11 mouse cellular contexts compared by ENCODE assay signal in genomic region chr12:75668221-75668620, GRCm38 (mm10). TPM values are rescaled to one million over a fixed set of nuclear protein-coding genes. Genes with fewer than 3 reads are reported as not detected.
DNase-seq lines count a peak whose midpoint lies in the region; ATAC-seq and TF ChIP-seq lines count a peak whose summit lies in the region.
"Had no signal": no experiment of that assay in that cellular context is flagged by ENCODE, and none has a peak within 500 bp of the region (broad histone marks: within the 10 kb centered on the region; RNA-seq: fewer than 3 reads in every experiment).

No protein-coding gene starts in this region.

- peak overlapping the region; percentile 82; the same call in 1 of the 2 replicates for H3K4me2 ChIP-seq in heart, embryonic 15.5 days
- H3K4me2 ChIP-seq in midbrain, embryonic 12.5 days (replicated peaks) = peak overlapping the region; percentile 86; the same call in 1 of the 2 replicates
- no peak overlapping the region for H3K4me2 ChIP-seq in midbrain, postnatal 0 days (ENCODE audit: low read depth, low read length, poor library complexity, severe bottlenecking)
- H3K4me2 ChIP-seq in forebrain, embryonic 15.5 days (replicated peaks) = peak overlapping the region; percentile 84; the same call in 1 of the 2 replicates
- H3K4me2 ChIP-seq in neural tube, embryonic 13.5 days = peak overlapping the region; percentile 87

- no peak overlapping the region for H3K4me3 ChIP-seq in heart, embryonic 15.5 days
- H3K4me3 ChIP-seq in midbrain, embryonic 12.5 days = no peak overlapping the region
- H3K4me3 ChIP-seq in midbrain, postnatal 0 days (ENCODE audit: low read depth, low read length) = no peak overlapping the region
- H3K4me3 ChIP-seq in forebrain, embryonic 15.5 days = 0 out of 2 replicates have a peak overlapping the region, but pooled peaks have one; percentile 66
- no peak overlapping the region for H3K4me3 ChIP-seq in neural tube, embryonic 13.5 days

- no peak for DNase-seq in heart, postnatal 10 days
- DNase-seq in midbrain, postnatal 0 days (ENCODE audit: low spot score) = no peak
- no peak for DNase-seq in thymus, postnatal 14 days
- DNase-seq in thymus, postnatal 4 days = no peak
- DNase-seq: adrenal gland, postnatal 36 days; right cerebral cortex, postnatal 14 days; thymus, postnatal 25 days had no signal

- peaks cover 10% of the 10 kb centered on the region for H3K4me1 ChIP-seq in heart, embryonic 15.5 days (replicated peaks)
- peaks cover 19% of the 10 kb centered on the region for H3K4me1 ChIP-seq in midbrain, embryonic 12.5 days
- peaks cover 8% of the 10 kb centered on the region; the same call in 1 of the 2 replicates for H3K4me1 ChIP-seq in midbrain, postnatal 0 days (ENCODE audit: insufficient read depth, low read length)
- peaks cover 19% of the 10 kb centered on the region for H3K4me1 ChIP-seq in forebrain, embryonic 15.5 days
- peaks cover 21% of the 10 kb centered on the region for H3K4me1 ChIP-seq in neural tube, embryonic 13.5 days (replicated peaks)

- no peaks in the 10 kb centered on the region for H3K9me3 ChIP-seq in heart, embryonic 15.5 days (replicated peaks)
- H3K9me3 ChIP-seq in midbrain, embryonic 12.5 days = no peaks in the 10 kb centered on the region
- no peaks in the 10 kb centered on the region for H3K9me3 ChIP-seq in midbrain, postnatal 0 days (ENCODE audit: low read length)
- H3K9me3 ChIP-seq in forebrain, embryonic 15.5 days = no peaks in the 10 kb centered on the region
- H3K9me3 ChIP-seq in neural tube, embryonic 13.5 days = no peaks in the 10 kb centered on the region

- no peak for ATAC-seq in heart, embryonic 15.5 days (replicated peaks; ENCODE audit: insufficient number of reproducible peaks, insufficient read depth, low FRiP score, low read depth)
- no peak for ATAC-seq in midbrain, embryonic 12.5 days (ENCODE audit: low FRiP score, low read depth)
- ATAC-seq in midbrain, postnatal 0 days (ENCODE audit: low FRiP score) = no peak
- ATAC-seq in forebrain, embryonic 15.5 days (replicated peaks) = no peak
- no peak for ATAC-seq in neural tube, embryonic 13.5 days (ENCODE audit: low read depth)

- H3K36me3 ChIP-seq in heart, embryonic 15.5 days = no peaks in the 10 kb centered on the region
- H3K36me3 ChIP-seq in midbrain, embryonic 12.5 days = no peaks in the 10 kb centered on the region
- no peaks in the 10 kb centered on the region for H3K36me3 ChIP-seq in midbrain, postnatal 0 days (ENCODE audit: insufficient read depth, low read length)
- no peaks in the 10 kb centered on the region for H3K36me3 ChIP-seq in forebrain, embryonic 15.5 days
- no peaks in the 10 kb centered on the region for H3K36me3 ChIP-seq in neural tube, embryonic 13.5 days

- no peak for TF ChIP-seq CTCF in midbrain, postnatal 0 days (IDR thresholded peaks at IDR 0.05)

- WGBS in heart, embryonic 15.5 days = 90% methylated on average over 2 of the region's 2 CpGs
- 89% methylated on average over 2 of the region's 2 CpGs for WGBS in midbrain, embryonic 12.5 days
- 96% methylated on average over 2 of the region's 2 CpGs for WGBS in midbrain, postnatal 0 days
- WGBS in forebrain, embryonic 15.5 days = 93% methylated on average over 2 of the region's 2 CpGs
- 91% methylated on average over 2 of the region's 2 CpGs for WGBS in neural tube, embryonic 13.5 days

- no peak overlapping the region for H3K9ac ChIP-seq in heart, embryonic 15.5 days
- H3K9ac ChIP-seq in midbrain, embryonic 12.5 days (replicated peaks) = no peak overlapping the region
- no peak overlapping the region for H3K9ac ChIP-seq in midbrain, postnatal 0 days (replicated peaks; ENCODE audit: low read length, poor library complexity, severe bottlenecking)
- H3K9ac ChIP-seq in forebrain, embryonic 15.5 days (replicated peaks) = no peak overlapping the region
- no peak overlapping the region for H3K9ac ChIP-seq in neural tube, embryonic 13.5 days

- intact Hi-C loops in heart, postnatal 10 days (cut with DNase I) = loop anchor here (5.0 kb wide), 1 partner anchor 71 kb away; the partner anchor contains the start of gene Ppp2r5e

- no peak overlapping the region for H3K27ac ChIP-seq in heart, embryonic 15.5 days
- H3K27ac ChIP-seq in midbrain, embryonic 12.5 days (replicated peaks) = no peak overlapping the region
- no peak overlapping the region for H3K27ac ChIP-seq in midbrain, postnatal 0 days (ENCODE audit: low read depth, low read length)
- no peak overlapping the region for H3K27ac ChIP-seq in forebrain, embryonic 15.5 days (replicated peaks)
- H3K27ac ChIP-seq in neural tube, embryonic 13.5 days (replicated peaks) = no peak overlapping the region

- no peaks in the 10 kb centered on the region for H3K27me3 ChIP-seq in heart, embryonic 15.5 days
- no peaks in the 10 kb centered on the region; the same call in 1 of the 2 replicates for H3K27me3 ChIP-seq in midbrain, embryonic 12.5 days
- no peaks in the 10 kb centered on the region for H3K27me3 ChIP-seq in midbrain, postnatal 0 days (ENCODE audit: insufficient read depth, low read length)
- no peaks in the 10 kb centered on the region for H3K27me3 ChIP-seq in forebrain, embryonic 15.5 days
- no peaks in the 10 kb centered on the region for H3K27me3 ChIP-seq in neural tube, embryonic 13.5 days

RNA-seq across cellular contexts. Expression of gene Wdr89, which starts 1.1 kb away (rescaled TPM):
- polyA plus RNA-seq in heart, embryonic 15.5 days (2015; fragmentation: Nextera tagmentation; extraction: Ambion mirVana) = 6.7 and 7.2 TPM in 2 replicates
- total RNA-seq in heart, postnatal 10 days (2021) = 1 to 10 TPM; 2.5 to 3.6 TPM
- 8.4 and 9.4 TPM in 2 replicates for polyA plus RNA-seq in midbrain, embryonic 12.5 days (2016; fragmentation: Nextera tagmentation; extraction: Ambion mirVana)
- 3.3 and 3.5 TPM in 2 replicates for total RNA-seq in midbrain, postnatal 0 days (2014; rRNA removed)
- polyA plus RNA-seq in midbrain, postnatal 0 days (2015; fragmentation: Nextera tagmentation; extraction: Ambion mirVana) = 2.9 and 3.5 TPM in 2 replicates
- polyA plus RNA-seq in forebrain, embryonic 15.5 days (2015; fragmentation: Nextera tagmentation; extraction: Ambion mirVana) = 7.1 and 8.7 TPM in 2 replicates
- 5.4 and 7.0 TPM in 2 replicates for polyA plus RNA-seq in neural tube, embryonic 13.5 days (2015; fragmentation: Nextera tagmentation; extraction: Ambion mirVana)
